Mouse (Mus musculus) limb, embryonic 11.5 days (tissue): Measurements from ENCODE around the gene Prss30. TPM values are rescaled to one million over a fixed set of nuclear protein-coding genes. Genes with fewer than 3 reads are reported as not detected.

Source experiments
- microRNA-seq: library from miRNA; unstranded; fragments of <30 nt; microRNA quantifications from one replicate; pipeline ENCODE4, GENCODE M21; 2016
- polyA plus RNA-seq: library from polyadenylated mRNA; unstranded; fragments of >200 nt; fragmentation: Nextera tagmentation; extraction: Ambion mirVana; gene quantifications from 2 replicates; pipeline ENCODE4 v1.2.1, GENCODE M21; 2014

Gene Prss30
- polyA plus RNA-seq, 1 experiment from 2014 or later: not detected

Small RNA genes lying within 50 kb of the gene (microRNA-seq; reads per million reads assigned to microRNA genes)
- not detected for gene Gm27700

Other genes starting within 250 kb of the Prss30 start
- gene Paqr4, start 239.7 kb downstream of the Prss30 start, polyA plus RNA-seq: 7.4 and 7.7 TPM in 2 replicates
- gene Kremen2, start 234.7 kb downstream of the Prss30 start, polyA plus RNA-seq: 14.8 and 16.2 TPM in 2 replicates
- 125 and 129 TPM in 2 replicates for gene Flywch1, start 209.0 kb downstream of the Prss30 start, polyA plus RNA-seq
- gene Flywch2, start 194.5 kb downstream of the Prss30 start, polyA plus RNA-seq: 51.4 and 55.7 TPM in 2 replicates
- 508 and 532 TPM in 2 replicates for gene Srrm2, start 190.0 kb downstream of the Prss30 start, polyA plus RNA-seq
- gene Elob, start 151.4 kb downstream of the Prss30 start, polyA plus RNA-seq: 1,135 and 1,167 TPM in 2 replicates
- not detected in 2 replicates for gene Prss33, start 144.5 kb downstream of the Prss30 start, polyA plus RNA-seq
- gene Prss32, start 136.7 kb downstream of the Prss30 start, polyA plus RNA-seq: not detected in 2 replicates
- gene Prss41, start 136.4 kb downstream of the Prss30 start, polyA plus RNA-seq: 2.5 and 2.6 TPM in 2 replicates
- not detected in 2 replicates for gene Prss21, start 112.5 kb downstream of the Prss30 start, polyA plus RNA-seq
- not detected in 2 replicates for gene Dcpp1, start 99.7 kb downstream of the Prss30 start, polyA plus RNA-seq
- gene Dcpp2, start 99.7 kb downstream of the Prss30 start, polyA plus RNA-seq: not detected in 2 replicates
- not detected in 2 replicates for gene Dcpp3, start 63.1 kb downstream of the Prss30 start, polyA plus RNA-seq
- gene Sbp, start 38.9 kb downstream of the Prss30 start, polyA plus RNA-seq: not detected in 2 replicates
- not detected in 2 replicates for gene Sbpl, start 25.3 kb downstream of the Prss30 start, polyA plus RNA-seq
- gene Prss22, start 17.5 kb upstream of the Prss30 start, polyA plus RNA-seq: 0.99 and 1.4 TPM in 2 replicates
- gene Prss27, start 57.6 kb upstream of the Prss30 start, polyA plus RNA-seq: 0.20 and 0.27 TPM in 2 replicates
- gene Kctd5, start 92.9 kb upstream of the Prss30 start, polyA plus RNA-seq: 89.6 and 91.3 TPM in 2 replicates
- 35.5 and 36.5 TPM in 2 replicates for gene Pdpk1, start 170.4 kb upstream of the Prss30 start, polyA plus RNA-seq
- 32.6 and 37.8 TPM in 2 replicates for gene Amdhd2, start 183.2 kb upstream of the Prss30 start, polyA plus RNA-seq
- gene Atp6v0c, start 189.1 kb upstream of the Prss30 start, polyA plus RNA-seq: 391 and 434 TPM in 2 replicates
- 5.0 and 5.2 TPM in 2 replicates for gene Tbc1d24, start 225.0 kb upstream of the Prss30 start, polyA plus RNA-seq
- 9.2 and 9.5 TPM in 2 replicates for gene Ntn3, start 229.0 kb upstream of the Prss30 start, polyA plus RNA-seq
- gene Tedc2, start 240.3 kb upstream of the Prss30 start, polyA plus RNA-seq: 21.9 and 23.4 TPM in 2 replicates